Mouse (Mus musculus): ENCODE measurements around the gene Pnp. TPM values are rescaled to one million over a fixed set of nuclear protein-coding genes. Genes with fewer than 3 reads are reported as not detected.
A peak's percentile ranks its signal among the peaks of the same experiment; 100 is the strongest.

Pnp gene
- polyA plus RNA-seq, 1 experiment from 2014 or later = 74.6 TPM

DNA sequence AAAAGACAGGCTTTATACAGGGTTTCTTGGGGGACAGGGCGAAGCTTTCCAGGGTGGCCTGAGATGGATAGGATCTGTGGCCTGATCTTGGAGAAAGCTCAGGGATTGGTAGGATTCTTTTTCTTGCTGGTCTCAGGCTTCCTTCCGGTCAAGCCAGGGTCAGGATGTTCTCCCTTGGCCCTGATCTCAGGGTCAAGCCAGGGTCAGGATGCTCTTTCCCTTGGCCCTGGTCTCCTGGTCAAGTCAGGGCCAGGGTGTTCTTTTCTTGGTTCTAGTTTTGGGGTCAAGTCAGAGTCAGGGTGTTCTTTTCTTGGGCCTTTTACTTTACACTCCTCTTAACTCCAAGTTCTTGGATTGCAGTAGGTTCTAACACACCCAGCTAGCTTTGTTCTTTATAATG, 56.8 kb downstream of the Pnp start:
- no peak overlapping the region for H3K4me2 ChIP-seq (replicated peaks; ENCODE audit: low read depth, low read length)
- no peak for ATAC-seq
- no peak overlapping the region for H3K4me3 ChIP-seq (ENCODE audit: low read depth, low read length)
- no peak for DNase-seq (ENCODE audit: low spot score)
- WGBS = 77% methylated on average over 2 of the region's 2 CpGs
- H3K27me3 ChIP-seq (replicated peaks; ENCODE audit: insufficient read depth, low read length) = no peaks in the 10 kb centered on the region
- no peaks in the 10 kb centered on the region for H3K36me3 ChIP-seq (ENCODE audit: insufficient read depth, low read length)
- TF ChIP-seq EP300 (IDR thresholded peaks at IDR 0.05) (no peak), CTCF (IDR thresholded peaks at IDR 0.05) (no peak)
- H3K27ac ChIP-seq (ENCODE audit: low read length) = no peak overlapping the region
- H3K9ac ChIP-seq (replicated peaks; ENCODE audit: low read depth) = no peak overlapping the region
- no peaks in the 10 kb centered on the region for H3K9me3 ChIP-seq (ENCODE audit: low read length)
- H3K4me1 ChIP-seq (ENCODE audit: insufficient read depth, low read depth, low read length) = no peaks in the 10 kb centered on the region

GRCm38 (mm10) chr14:50991037-50991436, 60.2 kb downstream of the Pnp start:
- no peak for TF ChIP-seq EP300 (IDR thresholded peaks at IDR 0.05)
- TF ChIP-seq CTCF (IDR thresholded peaks at IDR 0.05) = no peak
- Histone ChIP-seq H3K4me1 (ENCODE audit: insufficient read depth, low read depth, low read length) (no peaks in the 10 kb centered on the region), H3K9me3 (ENCODE audit: low read length) (no peaks in the 10 kb centered on the region), H3K27ac (ENCODE audit: low read length) (no peak overlapping the region), H3K9ac (replicated peaks; ENCODE audit: low read depth) (no peak overlapping the region), H3K27me3 (replicated peaks; ENCODE audit: insufficient read depth, low read length) (no peaks in the 10 kb centered on the region), H3K36me3 (ENCODE audit: insufficient read depth, low read length) (no peaks in the 10 kb centered on the region), H3K4me2 (replicated peaks; ENCODE audit: low read depth, low read length) (no peak overlapping the region), H3K4me3 (ENCODE audit: low read depth, low read length) (no peak overlapping the region)
- ATAC-seq (no peak), DNase-seq (ENCODE audit: low spot score) (no peak)
- WGBS = 63% methylated on average over 3 of the region's 3 CpGs

DNA sequence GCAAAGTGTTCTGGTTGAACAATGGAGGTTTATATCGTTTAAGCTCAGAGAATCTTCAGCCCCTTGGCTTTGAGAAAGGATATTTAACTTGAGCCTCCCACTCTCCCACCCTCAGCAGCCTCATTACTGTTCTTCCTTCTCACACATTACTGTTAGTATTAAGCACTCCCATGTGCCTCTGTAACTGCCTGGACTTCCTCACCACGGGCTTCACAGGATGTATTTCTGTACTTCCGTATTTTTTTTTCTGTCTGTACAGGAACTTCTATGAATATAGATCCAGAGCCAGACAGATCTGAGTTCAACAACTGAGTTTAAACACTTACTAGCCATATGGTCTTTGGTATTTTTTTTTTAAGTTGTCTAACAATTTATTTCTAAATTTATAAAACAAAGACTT, 66.2 kb downstream of the Pnp start:
- TF ChIP-seq EP300 (IDR thresholded peaks at IDR 0.05) (no peak), CTCF (IDR thresholded peaks at IDR 0.05) (no peak)
- no peaks in the 10 kb centered on the region for H3K27me3 ChIP-seq (replicated peaks; ENCODE audit: insufficient read depth, low read length)
- DNase-seq (ENCODE audit: low spot score) (peak; percentile 37), ATAC-seq (no peak)
- H3K9me3 ChIP-seq (ENCODE audit: low read length) = no peaks in the 10 kb centered on the region
- no peak overlapping the region for H3K4me3 ChIP-seq (ENCODE audit: low read depth, low read length)
- no peak overlapping the region for H3K4me2 ChIP-seq (replicated peaks; ENCODE audit: low read depth, low read length)
- no peaks in the 10 kb centered on the region for H3K36me3 ChIP-seq (ENCODE audit: insufficient read depth, low read length)
- H3K9ac ChIP-seq (replicated peaks; ENCODE audit: low read depth) = no peak overlapping the region
- no peaks in the 10 kb centered on the region for H3K4me1 ChIP-seq (ENCODE audit: insufficient read depth, low read depth, low read length)
- H3K27ac ChIP-seq (ENCODE audit: low read length) = no peak overlapping the region
- WGBS = 47% methylated on average over 3 of the region's 3 CpGs

GRCm38 (mm10) chr14:50997999-50998666, 67.3 kb downstream of the Pnp start:
- Histone ChIP-seq H3K4me3 (ENCODE audit: low read depth, low read length) (no peak overlapping the region), H3K4me2 (replicated peaks; ENCODE audit: low read depth, low read length) (no peak overlapping the region), H3K4me1 (ENCODE audit: insufficient read depth, low read depth, low read length) (no peaks in the 10 kb centered on the region), H3K9ac (replicated peaks; ENCODE audit: low read depth) (no peak overlapping the region), H3K36me3 (ENCODE audit: insufficient read depth, low read length) (no peaks in the 10 kb centered on the region), H3K9me3 (ENCODE audit: low read length) (no peaks in the 10 kb centered on the region), H3K27me3 (replicated peaks; ENCODE audit: insufficient read depth, low read length) (no peaks in the 10 kb centered on the region), H3K27ac (ENCODE audit: low read length) (peak overlapping the region; percentile 38; the same call in 1 of the 2 replicates)
- peak; percentile 64 for DNase-seq (ENCODE audit: low spot score)
- peak; percentile 71 for ATAC-seq
- WGBS = 35% methylated on average over 2 of the region's 2 CpGs
- TF ChIP-seq CTCF (IDR thresholded peaks at IDR 0.05) (no peak), EP300 (IDR thresholded peaks at IDR 0.05) (peak; percentile 92)

GRCm38 (mm10) chr14:51007152-51007801, 76.4 kb downstream of the Pnp start, which contains the start of gene Rnase10:
Gene Rnase10, plus strand, starts transcription at chr14:51007751.
- Histone ChIP-seq H3K27me3 (replicated peaks; ENCODE audit: insufficient read depth, low read length) (no peaks in the 10 kb centered on the region), H3K4me2 (replicated peaks; ENCODE audit: low read depth, low read length) (peak within 1 kb of the TSS; percentile 23), H3K27ac (ENCODE audit: low read length) (peak within 1 kb of the TSS; percentile 81), H3K4me1 (ENCODE audit: insufficient read depth, low read depth, low read length) (peaks cover 5% of the 10 kb centered on the region; the same call in 1 of the 2 replicates), H3K36me3 (ENCODE audit: insufficient read depth, low read length) (no peaks in the 10 kb centered on the region), H3K4me3 (ENCODE audit: low read depth, low read length) (no peak within 1 kb of the TSS), H3K9me3 (ENCODE audit: low read length) (no peaks in the 10 kb centered on the region), H3K9ac (replicated peaks; ENCODE audit: low read depth) (no peak within 1 kb of the TSS)
- ATAC-seq (no peak), DNase-seq (ENCODE audit: low spot score) (peak; percentile 13)
- 74% methylated on average over 8 of the region's 8 CpGs for WGBS
- no peak for TF ChIP-seq EP300 (IDR thresholded peaks at IDR 0.05)
- TF ChIP-seq CTCF (IDR thresholded peaks at IDR 0.05) = no peak

- no peak overlapping the region for H3K9ac ChIP-seq (replicated peaks; ENCODE audit: low read depth)
- H3K9me3 ChIP-seq (ENCODE audit: low read length) = no peaks in the 10 kb centered on the region
- ATAC-seq (peak; percentile 95), DNase-seq (ENCODE audit: low spot score) (peak; percentile 93)
- H3K4me1 ChIP-seq (ENCODE audit: insufficient read depth, low read depth, low read length) = peaks cover 5% of the 10 kb centered on the region; the same call in 1 of the 2 replicates
- no peaks in the 10 kb centered on the region for H3K36me3 ChIP-seq (ENCODE audit: insufficient read depth, low read length)
- 38% methylated on average over 13 of the region's 13 CpGs for WGBS
- H3K27ac ChIP-seq (ENCODE audit: low read length) = peak overlapping the region; percentile 81
- H3K4me2 ChIP-seq (replicated peaks; ENCODE audit: low read depth, low read length) = peak overlapping the region; percentile 23
- H3K27me3 ChIP-seq (replicated peaks; ENCODE audit: insufficient read depth, low read length) = no peaks in the 10 kb centered on the region
- H3K4me3 ChIP-seq (ENCODE audit: low read depth, low read length) = no peak overlapping the region
- TF ChIP-seq CTCF (IDR thresholded peaks at IDR 0.05) (no peak), EP300 (IDR thresholded peaks at IDR 0.05) (peak; percentile 77)
Observed at GRCm38 (mm10) chr14:51007914-51008713, 77.2 kb downstream of the Pnp start.
